Mouse (Mus musculus) thymus, postnatal 10 days (tissue): ENCODE data around the gene Slc11a1.

Experiments
- DNase-seq, 2 experiments: peaks; one replicate each; pipeline ENCODE4 v3.0.0; 2021; ENCODE audit warnings: low spot score in 2 of 2

Gene Slc11a1

DNA sequence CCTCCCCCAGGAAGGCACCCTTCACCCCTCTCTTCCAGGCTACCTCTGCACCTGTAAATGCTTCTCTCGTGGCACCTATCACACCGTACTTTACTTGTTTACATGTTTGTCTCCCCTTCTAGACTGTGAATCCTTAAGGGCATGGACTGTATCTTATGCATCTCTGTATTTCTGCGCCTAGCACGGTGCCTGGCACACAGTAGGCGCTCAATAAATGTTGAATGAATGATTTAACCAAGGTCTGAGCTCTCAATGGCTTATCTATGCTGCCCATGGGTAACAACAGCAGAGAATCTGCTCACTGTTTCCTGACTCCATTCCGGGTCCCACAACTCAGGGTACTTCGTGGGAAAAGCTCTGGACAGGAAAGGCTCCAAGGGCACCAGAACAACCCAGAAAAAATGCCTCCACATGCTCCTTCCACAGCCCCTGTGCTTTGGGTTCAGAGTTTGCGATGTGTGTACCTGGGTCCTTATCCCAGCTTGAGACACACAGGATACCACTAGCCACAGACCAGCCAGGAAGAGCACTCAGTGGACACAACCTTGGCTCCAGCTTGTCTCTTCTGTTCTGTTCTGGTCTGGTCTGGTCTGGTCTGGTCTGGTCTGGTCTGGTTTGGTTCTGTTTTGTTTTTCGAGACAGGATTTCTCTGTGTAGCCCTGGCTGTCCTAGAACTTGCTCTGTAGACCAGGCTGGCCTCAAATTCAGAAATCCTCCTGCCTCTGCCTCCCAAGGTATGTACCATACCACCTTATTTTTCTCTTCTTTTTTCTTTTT lies 21.4 kb upstream of the Slc11a1 start:
- DNase-seq: no peak

DNA sequence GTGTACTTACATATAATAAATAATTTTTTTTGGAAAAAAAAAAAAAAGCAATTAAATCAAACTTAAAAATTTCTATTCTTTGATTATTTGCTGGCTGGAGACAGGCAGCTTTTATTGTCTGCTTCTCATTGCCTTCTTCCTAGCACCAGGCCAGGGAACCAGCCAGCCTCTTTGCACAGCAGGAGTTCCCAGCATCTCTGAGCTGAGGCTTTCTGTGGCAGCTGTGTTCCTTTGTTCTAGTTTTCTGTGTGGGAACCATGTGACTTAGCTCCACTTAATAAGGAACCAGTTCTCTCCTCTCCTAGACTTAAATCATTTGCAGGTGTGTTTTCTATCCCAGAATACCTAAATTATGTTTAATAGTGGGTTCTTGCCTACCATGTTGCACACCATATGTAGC lies 17.5 kb upstream of the Slc11a1 start:
- DNase-seq: no peak

DNA sequence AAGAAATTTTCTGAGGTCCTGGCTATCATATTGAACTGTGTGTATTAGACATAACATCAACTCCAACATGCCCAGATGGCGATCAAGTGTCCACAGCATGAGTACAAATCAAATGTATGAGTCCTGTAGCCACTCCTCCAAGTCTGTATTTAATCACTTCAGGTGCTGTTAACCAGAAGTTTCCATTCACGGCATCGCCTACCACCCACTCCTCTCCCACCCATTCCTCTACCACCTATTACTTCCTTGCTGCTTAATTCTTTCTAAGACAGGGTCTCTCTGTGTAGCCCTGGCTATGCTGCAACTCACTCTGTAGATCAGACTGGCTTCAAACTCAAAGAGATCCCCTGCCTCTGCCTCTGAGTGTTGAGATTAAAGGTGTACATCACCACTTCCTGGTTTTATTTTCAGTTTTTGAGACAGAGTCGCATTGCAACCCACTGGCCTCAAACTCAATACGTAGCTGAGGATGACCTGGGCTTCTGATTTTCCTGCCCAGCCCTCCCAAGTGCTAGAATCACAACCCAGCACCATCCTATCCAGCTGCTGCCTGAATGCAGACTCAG lies 15.0 kb upstream of the Slc11a1 start:
- no peak for DNase-seq

DNA sequence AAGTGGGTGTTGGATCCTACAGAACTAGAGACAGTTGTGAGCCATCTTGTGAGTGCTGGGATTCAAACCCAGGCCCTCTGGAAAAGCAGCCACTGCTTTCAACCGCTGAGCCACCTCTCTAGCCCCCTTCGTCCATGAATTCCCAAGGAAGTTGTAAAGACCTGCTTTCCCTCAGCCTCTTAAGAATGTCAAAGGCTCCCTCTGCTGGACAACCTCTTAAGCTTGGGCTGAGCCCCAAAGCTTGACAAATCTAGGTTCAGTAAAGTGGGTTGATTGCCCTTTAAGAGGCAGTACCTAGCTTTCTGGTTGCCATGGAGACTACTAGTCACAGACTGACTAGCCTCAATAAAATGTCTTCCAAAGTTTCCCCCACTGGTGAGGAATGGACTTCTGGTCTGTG lies 13.2 kb upstream of the Slc11a1 start, which contains the start of gene Catip:
Gene Catip, plus strand, starts transcription at position 297 of the 400 bp plus-strand sequence.
- peak; percentile 24 to 68 for DNase-seq

DNA sequence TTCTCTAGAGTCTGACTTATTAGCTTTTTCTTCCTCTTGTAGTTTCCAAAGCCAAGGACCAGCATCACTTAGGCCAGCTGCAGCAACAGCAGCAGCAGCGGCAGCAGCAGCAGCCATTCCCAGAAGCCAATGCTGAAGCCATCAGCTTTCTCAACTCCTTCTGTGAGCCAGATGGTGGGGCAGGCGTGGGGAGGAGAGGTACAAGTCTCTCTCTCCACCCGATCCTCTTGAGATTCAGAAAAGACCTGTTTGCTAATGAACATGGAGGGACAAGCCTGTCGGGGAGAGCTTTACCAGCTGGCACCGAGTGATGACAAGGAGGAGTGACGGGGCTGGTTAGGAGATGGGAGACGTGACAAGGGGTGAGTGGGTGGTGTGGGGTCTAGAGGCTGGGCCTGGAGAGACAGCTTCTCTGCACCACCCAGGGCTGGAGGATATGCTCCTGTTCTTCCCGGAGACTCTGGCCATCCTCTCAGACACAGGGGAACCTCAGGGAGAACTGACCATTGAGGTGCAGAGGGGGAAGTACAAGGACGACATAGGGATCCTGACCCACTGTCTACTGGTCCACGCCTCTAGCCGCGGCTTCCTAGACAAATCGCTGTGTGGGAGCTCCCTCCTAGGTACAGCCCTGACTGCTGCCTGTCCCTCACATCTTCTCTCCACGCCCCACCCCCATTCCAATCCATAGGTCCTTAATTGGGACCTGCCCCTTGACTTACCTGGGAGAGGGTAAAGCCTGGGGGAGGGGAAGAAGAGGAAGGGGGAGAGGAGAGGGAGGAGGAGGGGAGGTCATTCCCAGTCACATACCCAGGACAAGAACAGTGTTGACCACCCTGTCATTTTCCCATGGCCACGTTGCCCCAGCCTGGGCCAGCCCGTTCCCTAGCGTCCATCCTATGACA lies 12.4 kb upstream of the Slc11a1 start:
- no peak for DNase-seq

DNA sequence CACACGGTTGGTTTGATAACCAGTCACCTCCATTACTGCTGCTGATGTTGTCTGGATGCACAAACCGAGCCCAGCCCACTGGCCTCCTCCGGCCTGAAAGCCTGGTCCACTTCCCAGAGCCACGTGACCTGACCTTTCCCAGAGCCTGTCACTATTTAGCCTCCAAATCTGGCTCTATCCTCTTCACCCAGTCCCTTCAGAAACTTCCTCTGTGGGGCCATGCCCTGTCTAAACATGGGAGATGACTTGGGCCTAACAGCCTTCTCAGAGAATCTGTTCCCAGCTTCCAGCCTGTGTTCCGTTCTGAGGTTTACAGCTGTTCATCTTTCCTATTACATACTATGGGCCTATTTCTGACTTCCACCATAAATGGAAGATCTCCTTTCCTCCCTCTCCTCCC lies 11.6 kb upstream of the Slc11a1 start:
- DNase-seq: no peak

DNA sequence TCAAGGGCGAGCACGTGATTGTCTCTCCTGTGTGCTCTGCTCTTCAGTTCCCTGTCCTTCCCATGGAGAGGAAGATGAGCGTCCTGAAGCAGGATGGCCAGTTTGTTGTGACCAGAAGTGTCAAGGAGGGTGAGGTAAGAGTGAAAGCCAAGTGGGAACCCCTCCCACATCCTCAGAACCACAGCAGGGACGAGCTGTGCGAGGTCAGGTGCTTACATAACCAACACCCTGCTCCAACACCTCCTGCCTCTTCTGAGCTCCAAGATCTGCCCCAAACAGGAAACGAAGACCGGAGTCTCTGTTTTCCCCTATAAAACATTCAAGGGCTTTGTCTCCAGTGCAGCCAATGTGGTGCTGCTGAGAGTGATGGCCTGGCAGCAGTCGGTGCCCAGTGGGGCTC lies 10.7 kb upstream of the Slc11a1 start:
- DNase-seq: no peak

DNA sequence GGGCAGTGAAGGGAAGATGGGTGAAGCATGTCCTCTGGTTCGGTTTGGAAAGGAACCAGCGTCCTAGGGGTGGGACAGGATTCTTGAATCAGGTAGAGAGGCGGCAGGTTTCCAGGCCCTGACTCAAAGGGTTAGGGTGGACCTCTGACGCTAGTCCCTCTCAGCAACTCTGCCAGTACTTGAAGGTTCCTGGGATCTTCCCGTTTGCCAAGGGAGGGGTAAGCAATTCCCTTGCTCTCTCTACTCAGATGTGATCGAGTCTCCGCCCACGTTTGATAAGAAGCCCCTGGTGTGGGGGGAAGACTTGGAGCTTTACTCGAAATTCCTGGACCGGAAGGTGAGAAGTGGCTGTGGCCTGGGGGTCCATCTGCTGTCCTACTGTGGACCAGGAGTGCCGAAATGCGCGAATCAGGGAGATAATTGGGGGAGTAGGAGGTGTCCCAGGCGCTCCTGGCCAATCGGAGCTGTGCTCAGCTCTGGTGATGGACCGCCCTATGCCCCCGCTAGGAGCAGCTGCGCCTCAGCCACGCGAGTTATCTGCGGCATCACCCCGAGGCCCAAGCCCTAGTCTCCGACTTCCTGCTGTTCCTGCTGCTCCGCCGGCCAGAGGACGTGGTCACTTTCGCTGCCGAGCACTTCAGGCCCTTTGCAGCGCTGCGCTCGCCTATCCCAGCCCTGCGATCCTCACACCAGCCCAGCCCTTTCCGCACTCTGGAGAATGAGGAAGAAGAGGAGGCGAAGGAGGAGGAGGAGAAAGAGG lies 6.9 kb upstream of the Slc11a1 start:
- no peak for DNase-seq

DNA sequence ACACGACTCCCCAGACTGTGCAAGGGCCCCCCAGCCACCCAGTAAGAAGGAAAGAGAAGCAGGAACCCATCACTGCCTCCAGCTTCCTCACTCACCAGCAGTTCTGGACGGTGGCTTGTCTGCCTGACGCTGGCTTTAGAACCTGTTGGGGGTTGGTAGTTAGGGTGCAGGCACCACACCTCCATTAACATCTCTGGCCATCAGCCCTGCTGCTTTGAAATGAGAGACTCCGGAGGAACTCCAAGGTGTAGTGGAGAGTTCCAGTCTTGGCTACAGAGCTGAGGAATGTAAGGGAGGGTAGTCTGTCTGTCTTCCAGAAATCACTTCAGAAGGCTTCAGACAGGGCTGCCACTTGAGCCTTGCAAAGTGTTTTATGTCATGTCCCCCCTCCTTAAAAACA lies 5.0 kb upstream of the Slc11a1 start:
- DNase-seq: no peak

DNA sequence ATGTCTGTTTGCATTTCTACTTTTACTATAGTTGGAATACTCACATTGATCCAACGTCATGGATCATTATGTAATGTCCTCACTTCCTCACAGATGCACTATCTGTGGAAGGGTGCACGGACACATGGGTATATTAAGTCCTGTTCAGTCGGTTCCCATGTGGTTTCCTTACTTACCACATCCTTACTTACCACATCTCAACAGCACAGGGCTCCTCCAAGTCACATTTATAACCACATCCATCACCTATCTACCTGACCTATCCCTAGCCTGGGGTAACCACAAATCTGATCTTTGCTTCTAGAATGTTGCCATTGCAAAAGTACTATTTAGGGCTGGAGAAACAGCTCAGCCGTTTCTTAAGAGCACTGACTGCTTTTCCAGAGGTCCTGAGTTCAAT lies 1.6 kb upstream of the Slc11a1 start:
- DNase-seq: no peak

DNA sequence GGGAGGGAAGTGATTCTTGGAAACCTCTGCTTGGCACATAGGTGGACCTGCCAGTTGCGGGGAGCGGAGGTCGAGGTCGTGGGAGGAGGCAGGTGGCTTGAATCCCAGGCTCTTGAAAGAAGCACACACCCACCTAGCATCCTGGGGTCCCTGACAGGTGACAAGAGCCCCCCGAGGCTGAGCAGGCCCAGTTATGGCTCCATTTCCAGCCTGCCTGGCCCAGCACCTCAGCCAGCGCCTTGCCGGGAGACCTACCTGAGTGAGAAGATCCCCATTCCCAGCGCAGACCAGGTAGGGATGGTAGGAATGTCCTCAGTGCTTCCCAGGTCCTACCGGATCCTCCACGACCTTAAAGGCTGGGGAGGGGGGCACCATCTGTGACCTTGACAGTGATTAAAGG lies 566 bp downstream of the Slc11a1 start:
- DNase-seq: no peak

DNA sequence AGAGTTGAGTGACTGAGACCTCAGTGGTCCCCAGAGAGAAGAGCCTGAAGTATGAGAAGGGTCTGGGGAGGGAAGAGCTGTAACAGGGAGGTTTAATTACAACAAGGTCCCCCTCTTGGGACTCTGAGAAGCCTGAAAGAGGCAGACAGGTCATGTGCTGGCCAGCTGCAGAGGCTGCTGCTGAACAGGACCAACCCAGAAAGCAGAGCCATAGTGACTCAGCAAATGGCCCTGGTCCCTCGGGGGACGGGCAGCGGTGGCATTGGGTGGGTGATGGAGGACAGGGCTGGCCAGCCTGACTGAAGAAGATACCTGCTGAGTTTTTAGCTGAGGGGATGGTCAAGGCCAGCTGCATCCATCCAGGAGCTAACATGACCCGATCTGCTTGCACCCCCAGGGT lies 1.4 kb downstream of the Slc11a1 start:
- DNase-seq: no peak

DNA sequence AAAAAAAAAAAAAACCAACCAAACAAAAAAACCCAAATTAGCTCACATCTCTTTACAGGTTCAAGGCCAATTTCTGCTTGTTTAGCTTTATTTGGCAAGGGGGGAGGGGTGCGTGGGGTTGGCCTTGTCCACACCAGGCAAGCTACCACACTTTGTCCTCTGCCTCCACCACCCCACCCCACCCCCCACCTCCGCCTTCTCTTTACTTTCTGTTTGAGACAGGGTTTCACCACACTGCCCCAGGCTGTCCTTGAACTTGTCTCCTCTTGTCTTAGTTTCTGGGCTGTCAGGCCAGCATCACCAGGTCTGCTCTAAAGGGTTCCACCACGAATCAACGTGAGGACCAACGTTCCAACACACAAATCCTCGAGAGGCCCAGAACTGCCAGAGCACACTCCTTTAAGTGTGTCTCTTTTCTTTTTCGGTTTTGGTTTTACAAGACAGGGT lies 4.1 kb downstream of the Slc11a1 start:
- DNase-seq: no peak

DNA sequence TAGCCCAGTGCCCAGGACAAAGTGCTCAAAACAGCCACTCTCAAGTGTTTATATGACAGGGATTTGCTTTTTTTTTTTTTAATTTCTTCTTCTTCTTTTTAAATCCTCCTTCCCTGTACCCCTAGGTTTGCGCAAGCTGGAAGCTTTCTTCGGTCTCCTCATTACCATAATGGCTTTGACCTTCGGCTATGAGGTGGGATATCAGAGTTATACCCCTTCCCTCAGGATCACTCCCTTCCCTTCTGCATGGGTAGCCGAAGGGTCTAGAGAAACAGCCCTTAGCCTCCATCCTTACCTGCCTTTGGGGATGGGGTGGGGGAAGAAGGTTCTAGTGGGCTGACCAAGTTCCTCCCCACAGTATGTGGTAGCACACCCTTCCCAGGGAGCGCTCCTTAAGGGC lies 5.5 kb downstream of the Slc11a1 start:
- no peak for DNase-seq

DNA sequence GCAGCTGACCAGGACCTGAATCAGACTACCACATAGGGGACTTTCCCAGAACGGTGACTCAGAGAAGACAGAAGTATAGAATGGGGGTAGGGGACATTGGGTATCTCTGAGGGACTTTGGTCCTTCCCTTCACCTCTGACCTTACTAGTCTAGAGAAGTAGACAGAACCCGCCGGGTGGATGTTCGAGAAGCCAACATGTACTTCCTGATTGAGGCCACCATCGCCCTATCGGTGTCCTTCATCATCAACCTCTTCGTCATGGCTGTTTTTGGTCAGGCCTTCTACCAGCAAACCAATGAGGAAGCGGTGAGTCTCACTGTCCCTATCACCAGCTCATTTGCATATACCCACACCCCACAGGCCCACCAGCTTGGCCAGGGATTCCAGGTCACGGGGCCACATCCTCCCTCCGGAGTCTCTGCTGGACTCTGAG lies 6.6 kb downstream of the Slc11a1 start:
- DNase-seq: no peak

DNA sequence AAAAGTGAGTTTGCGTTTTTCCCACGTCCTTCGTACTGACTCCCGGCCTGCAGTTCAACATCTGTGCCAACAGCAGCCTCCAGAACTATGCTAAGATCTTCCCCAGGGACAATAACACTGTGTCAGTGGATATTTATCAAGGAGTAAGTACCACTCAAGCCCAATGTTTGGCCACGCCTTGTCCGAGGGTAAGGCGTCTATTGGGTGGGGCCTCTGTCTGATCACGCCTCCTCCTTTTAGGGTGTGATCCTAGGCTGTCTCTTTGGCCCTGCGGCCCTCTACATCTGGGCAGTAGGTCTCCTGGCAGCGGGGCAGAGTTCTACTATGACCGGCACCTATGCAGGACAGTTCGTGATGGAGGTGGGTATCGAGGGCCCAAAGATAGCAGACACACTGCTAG lies 8.4 kb downstream of the Slc11a1 start:
- DNase-seq: no peak

DNA sequence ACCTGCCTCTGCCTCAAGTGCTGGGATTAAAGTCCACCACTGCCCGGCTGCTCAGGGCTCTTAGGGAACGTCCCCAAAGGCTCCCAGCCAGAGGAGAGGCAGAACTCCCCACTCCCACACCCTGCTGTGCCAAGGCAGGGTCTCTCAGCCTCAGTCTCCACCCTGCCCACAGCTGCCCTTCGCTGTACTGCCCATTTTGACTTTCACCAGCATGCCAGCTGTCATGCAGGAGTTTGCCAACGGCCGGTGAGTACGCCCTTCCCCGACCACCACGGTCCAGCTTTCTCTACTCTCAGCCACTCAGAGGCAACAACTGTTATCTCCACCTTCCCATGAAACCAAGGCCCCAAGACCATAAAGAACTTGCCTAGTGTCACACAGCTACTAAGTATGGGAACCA lies 9.5 kb downstream of the Slc11a1 start:
- no peak for DNase-seq

DNA sequence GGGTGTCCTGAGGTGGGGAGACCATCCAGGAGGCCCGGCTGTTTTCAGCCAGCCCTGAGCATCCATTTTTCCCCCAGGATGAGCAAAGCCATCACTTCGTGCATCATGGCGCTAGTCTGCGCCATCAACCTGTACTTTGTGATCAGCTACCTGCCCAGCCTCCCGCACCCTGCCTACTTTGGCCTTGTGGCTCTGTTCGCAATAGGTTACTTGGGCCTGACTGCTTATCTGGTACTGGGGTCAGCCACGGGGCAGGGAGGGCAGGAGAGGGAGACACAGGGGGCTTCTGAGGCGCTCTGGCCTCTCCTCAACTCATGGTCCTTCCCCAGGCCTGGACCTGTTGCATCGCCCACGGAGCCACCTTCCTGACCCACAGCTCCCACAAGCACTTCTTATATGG lies 10.1 kb downstream of the Slc11a1 start:
- no peak for DNase-seq

DNA sequence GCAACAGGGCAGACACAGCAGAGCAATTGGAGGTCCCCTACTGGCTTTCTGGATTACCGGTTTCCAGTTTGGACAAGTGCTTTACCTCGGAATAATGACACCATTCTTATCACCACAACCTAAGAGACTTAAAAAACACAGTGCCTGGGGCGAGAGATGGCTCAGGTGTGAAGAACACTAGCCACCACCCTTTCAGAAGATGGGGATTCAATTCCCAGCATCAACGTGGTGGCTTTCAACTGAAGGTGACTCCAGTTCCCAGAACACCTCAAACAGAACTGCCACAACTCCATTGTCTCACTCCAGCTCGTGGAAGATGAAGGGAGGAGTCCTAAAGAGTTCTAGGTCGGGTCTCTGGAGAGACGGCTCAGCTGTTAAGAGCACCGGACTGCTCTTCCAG lies 10.5 kb downstream of the Slc11a1 start:
- DNase-seq: no peak

DNA sequence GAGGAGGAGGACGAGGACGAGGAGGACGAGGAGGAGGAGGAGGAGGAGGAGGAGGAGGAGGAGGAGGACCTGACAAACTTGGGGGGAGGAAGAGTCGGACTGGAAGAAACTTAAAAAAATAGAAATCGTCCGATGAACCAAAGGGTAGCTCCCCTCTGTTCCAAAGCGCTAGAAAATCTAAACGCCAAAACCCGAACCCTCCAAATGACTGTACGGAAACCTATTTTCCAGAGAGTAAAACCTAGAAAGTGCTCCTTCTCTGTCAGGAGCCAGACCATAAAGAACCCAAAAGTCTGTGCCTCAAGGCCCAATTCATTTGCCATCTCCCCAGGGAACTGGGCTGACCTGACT lies 11.3 kb downstream of the Slc11a1 start:
- no peak for DNase-seq

DNA sequence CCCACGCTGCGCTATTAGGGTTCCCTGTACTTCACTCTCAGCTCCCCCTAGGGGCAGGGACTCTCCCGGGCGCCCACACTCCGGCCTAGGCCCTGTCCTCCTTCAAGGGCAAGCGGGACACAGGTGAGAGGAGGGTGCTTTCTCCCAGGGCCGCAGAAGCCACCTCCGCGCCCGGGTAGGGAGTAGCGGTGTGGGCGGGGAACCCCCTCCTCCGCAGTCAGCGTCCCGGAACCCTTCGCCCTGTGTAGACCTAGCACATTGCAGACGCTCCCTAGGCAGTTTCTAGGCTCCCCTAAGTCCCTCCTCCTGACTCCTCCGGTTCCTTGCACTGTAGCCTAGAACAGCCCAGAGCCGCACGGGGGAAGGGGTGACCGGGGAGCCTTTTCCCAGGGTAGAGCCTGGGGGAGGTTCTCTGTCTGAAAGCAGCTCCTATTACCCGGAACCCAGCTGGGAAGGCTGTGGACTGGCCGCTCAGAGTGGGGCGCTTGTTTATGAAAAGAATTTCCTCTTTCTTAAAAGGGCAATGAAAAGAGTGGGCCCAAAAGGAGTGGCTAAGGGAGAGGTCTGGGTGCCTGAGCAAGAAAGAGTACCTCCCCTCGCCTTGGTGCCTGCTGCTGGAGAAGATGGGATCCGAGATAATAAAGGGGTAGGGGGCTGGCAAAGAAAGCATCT lies 11.9 kb downstream of the Slc11a1 start:
- peak; percentile 87 to 92 for DNase-seq
